Mouse (Mus musculus): ENCODE measurements around the gene Gm21761.
"Not testable (repeated sequence)": the region's sequence is repeated elsewhere in the genome, so short reads cannot be mapped to it uniquely, and the experiment has no call there.

GRCm38 (mm10) chr13:119916966-119917722 is 11.9 kb downstream of the Gm21761 start:
- TF ChIP-seq CTCF (IDR thresholded peaks at IDR 0.05; ENCODE audit: control insufficient read depth, insufficient read depth, low read length); POLR2A (IDR thresholded peaks at IDR 0.05; ENCODE audit: borderline replicate concordance, control insufficient read depth, low read depth, low read length): not testable (repeated sequence)

All from bone marrow, adult 2 months (tissue).